Mouse (Mus musculus) lung, adult 2 months (tissue): Measurements from ENCODE around the gene Grid2.

Source experiments
- CTCF ChIP-seq: fragments of 200-500 bp; IDR thresholded peaks from 2 replicates; pipeline ENCODE4 v1.5.1; 2011; ENCODE audit warnings: mild to moderate bottlenecking, low read length, control low read depth; ENCODE audit not compliant: insufficient read depth
- POLR2A ChIP-seq: fragments of 200-500 bp; IDR thresholded peaks from 2 replicates; pipeline ENCODE4 v1.6.1; 2011; ENCODE audit warnings: low read depth, mild to moderate bottlenecking, control low read depth, low read length, borderline replicate concordance; ENCODE audit errors: extremely low read depth

DNA sequence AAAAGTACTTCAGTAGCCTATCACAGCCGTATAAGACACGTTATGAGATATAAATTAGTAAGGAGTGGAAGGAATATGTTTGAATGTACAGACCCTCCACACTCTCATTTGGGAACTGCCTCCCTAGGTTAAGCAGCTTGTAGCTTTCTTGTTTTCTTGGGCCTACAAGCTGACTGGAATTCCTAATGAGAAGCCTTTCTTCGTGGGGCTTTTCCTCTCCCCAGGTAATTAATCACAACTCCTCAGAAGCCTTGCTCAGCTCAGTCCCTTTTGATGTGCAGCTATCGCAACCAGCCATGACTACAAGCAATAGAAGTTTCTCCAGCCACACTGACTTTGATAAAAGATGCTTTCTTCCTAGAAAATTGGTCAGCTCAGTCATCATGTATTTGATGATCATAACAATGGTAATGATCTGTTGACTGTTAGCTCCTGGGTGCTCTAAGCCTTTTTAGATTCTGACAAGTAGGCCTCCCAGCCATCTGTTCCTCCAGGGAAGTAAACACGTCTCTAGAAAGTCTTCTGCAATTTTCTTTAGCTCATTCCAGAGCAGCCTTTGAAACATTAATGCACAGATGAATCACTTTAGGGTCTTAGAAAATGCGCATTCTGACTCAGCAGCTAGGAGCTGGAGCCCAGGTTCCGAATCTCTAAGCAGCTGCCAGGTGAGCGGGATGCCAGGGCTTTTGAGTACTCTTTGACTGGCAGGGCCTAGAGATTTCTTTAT lies 946.9 kb downstream of the Grid2 start:
- TF ChIP-seq CTCF (no peak), POLR2A (no peak)
